Mouse (Mus musculus): ENCODE results near the gene Gm10277. TPM values are rescaled to one million over a fixed set of nuclear protein-coding genes. Genes with fewer than 3 reads are reported as not detected.

Gene Gm10277
- total RNA-seq, 2 experiments from 2014 or later = not detected

DNA sequence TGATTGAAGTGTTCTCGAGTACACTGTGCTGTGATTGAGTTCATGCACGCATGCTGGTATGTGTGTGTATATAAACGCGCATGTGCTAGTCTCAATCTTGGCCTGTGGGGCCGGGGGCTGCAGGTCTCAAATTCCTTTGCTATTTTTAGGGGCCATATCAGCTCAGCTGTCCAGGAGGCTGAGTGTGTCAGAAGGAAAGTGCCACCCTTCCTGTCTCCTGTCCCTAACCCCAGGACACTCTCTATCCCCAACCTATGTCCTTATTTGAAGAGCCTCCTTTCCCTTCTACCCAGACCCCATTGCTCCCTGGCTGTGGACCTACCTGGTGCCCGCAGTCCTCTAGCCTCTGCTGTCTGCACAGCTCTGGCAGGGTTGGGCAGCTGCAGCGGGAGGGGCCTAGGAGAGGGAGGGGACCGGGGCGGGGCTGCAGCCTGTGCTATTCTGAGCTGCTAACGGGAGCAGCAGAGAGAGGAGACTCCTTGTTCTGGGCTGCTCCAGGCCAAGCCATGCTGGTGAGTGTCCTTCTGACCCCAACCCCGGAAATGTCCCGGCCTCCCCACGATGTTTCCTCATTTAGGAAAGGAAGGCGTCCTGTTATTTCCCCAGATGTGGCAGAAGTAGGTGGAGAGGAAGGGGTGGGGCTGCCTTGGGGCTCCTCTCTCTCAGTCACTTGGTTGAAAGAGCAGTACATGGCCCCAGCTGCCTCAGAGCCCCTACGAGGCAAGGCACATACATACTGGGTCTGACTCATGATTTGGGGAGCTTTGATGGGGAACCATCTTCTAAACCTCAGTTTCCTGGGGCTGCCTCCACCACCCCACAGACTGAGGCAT lies 13.5 kb upstream of the Gm10277 start:
- intact Hi-C loops (cut with DNase I) = no loop called here
- peak; percentile 87 to 90 for DNase-seq

DNA sequence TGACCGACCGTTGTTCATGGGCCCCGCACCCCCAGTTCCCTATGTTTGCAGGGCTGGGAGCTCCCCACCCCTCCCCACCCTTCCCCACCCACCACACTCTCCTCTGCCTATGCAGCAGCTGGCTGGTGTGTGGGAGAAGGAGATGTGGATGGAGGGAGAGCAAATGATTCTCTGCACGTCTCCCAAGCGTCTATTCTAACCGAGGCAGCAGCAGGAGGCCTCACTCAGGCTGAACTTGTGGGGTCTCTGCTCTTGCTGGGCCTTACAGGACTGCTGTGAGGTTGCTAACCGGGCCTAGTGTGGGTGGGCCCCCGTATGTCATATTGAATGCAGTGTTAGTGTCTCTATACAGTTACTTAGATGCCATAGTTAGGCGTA lies 12.9 kb upstream of the Gm10277 start:
- intact Hi-C loops (cut with DNase I) = no loop called here
- DNase-seq = no peak

DNA sequence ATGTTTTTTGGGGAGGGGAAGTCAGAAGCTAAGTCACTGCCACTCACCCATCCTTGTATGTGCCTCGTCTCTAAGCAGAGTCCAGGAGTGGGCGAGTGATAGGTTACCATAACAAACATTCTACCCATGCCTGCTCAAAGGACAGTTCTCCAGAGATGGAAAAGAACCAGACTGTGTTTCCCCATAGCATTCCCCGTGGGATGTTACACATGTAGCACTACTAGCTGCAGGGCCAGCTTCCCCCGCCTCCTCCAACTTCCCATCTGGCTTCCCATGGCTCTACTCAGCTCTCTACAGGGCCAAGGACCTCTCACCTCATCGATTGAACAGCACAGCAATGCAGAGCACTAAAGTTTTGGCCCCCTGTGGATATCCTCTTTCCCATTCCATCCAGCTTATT lies 7.7 kb upstream of the Gm10277 start:
- intact Hi-C loops (cut with DNase I) = loop anchor here (10.0 kb wide), 1 partner anchor 300 kb away; the partner anchor contains the start of gene Git1
- no peak for DNase-seq

DNA sequence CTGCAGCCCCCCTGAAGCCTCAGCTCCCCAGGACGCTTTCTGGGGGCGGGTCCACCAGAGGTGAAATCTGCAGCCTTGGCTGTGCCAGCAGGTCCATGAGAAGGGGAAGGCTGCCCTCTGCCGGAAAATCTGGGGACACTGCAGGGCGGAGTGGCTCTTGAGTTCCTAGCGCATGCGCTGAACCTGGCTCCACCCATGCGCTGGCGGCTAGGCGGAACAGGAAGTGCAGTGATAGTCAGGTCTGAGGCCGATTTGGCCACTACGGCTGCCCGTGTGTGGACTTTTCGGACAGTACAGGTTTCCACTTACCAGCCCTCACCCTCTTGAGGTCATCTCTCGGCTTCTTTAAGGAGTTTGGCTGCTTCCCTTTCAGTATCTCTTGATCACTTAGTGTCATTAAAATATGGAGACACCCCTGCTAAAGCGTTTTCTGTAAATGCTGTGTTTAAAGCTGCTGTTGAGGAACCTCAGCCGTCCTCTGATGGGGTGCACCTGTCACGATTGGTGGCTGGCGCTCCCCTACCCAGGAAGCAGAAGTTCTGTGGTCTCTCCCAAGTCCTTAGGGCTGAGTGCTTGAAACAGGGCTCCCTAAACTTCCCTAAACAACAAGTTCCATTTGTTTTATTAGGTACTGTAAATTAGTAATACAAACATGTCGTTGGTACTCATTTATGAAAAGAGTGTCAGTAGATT lies 5.8 kb upstream of the Gm10277 start:
- DNase-seq = peak; percentile 98 to 99
- intact Hi-C loops (cut with DNase I) = loop anchor here (1.0 to 10.0 kb wide), 4 partner anchors 23 to 299 kb away; partner anchors contain the start of genes Git1 and Myo18a

DNA sequence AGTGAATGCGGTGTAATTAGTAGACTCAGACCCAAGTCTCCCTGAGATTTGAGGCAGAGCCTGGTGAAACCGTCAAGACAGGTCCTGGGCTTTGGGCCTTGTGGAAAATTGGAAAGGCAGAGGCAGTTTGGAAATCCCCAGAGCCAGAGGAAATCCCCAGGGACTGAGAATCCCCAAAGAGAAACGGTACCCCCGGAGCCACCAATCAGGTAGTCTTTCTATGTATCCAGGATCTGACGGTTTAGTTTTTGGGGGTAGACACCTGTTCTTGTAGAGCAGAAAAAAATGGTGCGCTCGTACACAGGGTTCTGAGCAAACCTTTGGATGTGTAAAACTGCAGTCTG lies 5.0 kb upstream of the Gm10277 start:
- DNase-seq = no peak
- intact Hi-C loops (cut with DNase I) = loop anchor here (2.0 to 10.0 kb wide), 2 partner anchors 24 to 298 kb away; partner anchors contain the start of gene Git1

DNA sequence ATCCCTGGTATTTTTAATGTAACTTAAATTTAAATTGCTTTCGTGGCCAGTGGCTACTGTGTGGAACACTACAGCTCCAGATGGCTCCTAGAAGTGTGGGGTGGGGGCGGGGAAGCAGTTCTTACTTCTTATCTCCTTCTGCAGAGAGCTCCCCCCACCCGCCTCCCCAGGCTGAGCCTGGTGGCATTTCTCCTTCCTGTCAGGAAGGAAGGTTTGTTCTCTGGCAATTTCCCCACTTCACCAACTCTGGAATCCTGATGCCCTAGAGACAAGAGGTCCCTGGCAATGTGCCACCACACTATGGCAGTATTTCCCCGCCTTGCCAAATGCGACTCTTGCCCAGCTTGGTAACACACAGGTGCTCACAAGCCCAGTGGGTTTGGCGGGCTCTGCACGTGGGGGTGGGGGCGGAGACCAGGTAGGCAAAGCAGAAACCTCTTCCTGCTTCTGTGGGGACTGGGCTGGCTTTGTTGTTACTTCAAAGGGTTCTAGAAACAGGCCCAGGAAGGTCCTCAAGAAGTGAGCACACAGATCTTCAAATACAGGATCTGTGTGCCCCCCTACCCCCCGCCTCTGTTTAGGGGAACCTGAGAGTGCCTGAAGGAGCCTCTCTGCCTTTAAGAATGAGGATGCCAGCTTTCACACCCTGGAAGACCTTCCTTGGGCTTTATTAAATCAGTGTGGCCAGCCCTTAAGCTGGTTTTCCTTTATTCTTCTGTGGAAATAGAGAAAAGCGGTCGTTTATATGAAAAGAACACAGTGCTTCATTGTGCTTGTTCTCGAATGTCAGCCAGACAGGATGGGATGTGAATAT lies 4.4 kb upstream of the Gm10277 start:
- intact Hi-C loops (cut with DNase I) = loop anchor here (2.0 to 10.0 kb wide), 2 partner anchors 25 to 297 kb away; partner anchors contain the start of gene Git1
- peak; percentile 72 to 75 for DNase-seq

DNA sequence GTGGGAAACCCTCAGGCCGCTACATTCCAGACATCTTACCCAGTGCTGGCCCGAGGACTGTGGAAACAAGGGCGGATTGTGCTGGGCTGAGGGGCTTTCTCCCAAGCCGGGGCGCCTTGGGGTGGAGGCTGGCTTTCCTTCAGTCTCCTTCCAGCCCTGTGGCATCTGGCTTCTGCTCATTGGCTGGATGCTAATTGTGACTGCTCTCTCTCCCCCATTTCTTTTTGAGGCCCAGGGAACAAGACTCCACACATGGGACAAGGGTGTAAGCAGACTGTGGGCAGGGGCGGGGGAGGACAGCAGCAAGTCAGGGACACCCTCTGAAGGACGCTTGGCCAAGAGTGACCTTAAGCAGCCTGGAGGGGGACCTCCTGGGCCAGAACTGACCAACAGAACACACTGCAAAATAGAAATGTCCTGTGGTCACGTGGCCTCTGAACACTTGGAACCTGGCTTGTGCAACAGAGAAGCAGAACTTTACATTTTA lies 3.7 kb upstream of the Gm10277 start:
- intact Hi-C loops (cut with DNase I) = loop anchor here (10.0 kb wide), 1 partner anchor 296 kb away; the partner anchor contains the start of gene Git1
- DNase-seq = peak; percentile 30 to 32

DNA sequence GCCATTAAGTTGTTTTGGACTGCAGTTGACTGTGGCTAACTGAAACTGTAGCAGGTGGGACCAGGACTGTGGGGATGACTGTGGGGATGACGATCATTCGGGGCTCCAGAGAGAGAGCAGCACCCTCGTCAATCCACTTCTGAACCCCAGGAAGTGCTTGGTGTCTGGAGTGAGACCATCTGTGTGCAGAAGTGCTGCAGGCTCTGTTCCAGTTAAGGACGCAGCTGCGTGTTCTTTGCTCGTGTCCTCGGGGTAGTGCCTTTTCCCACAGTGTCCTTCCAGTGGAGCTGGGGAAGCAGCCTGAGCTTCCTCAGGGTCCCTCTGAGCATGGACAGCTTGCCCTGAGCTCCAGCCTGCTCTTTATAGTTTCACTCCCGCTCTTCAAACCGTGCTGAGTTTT lies 2.7 kb upstream of the Gm10277 start:
- intact Hi-C loops (cut with DNase I) = loop anchor here (10.0 kb wide), 1 partner anchor 295 kb away; the partner anchor contains the start of gene Git1
- peak; percentile 23 to 25 for DNase-seq

DNA sequence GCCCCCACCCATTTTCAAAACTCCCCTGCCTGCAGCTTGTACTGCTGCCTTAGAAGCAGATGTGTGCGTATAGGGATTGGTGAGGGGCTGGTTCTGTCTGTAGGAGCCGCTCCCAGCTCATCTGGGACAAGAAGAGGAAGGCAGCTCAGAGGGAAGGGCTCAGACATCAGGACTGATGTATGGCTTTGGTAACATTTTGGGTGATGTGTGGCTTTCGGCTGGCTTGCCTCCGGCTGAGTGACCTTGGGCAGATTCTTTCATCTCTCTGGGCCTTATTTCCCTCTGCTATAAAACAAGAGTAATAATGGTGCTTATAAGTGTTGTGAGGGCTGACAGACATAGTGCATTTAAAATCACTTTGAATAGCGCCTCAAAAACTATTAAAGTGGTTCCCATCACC lies 2.0 kb upstream of the Gm10277 start:
- intact Hi-C loops (cut with DNase I) = no loop called here
- no peak for DNase-seq

DNA sequence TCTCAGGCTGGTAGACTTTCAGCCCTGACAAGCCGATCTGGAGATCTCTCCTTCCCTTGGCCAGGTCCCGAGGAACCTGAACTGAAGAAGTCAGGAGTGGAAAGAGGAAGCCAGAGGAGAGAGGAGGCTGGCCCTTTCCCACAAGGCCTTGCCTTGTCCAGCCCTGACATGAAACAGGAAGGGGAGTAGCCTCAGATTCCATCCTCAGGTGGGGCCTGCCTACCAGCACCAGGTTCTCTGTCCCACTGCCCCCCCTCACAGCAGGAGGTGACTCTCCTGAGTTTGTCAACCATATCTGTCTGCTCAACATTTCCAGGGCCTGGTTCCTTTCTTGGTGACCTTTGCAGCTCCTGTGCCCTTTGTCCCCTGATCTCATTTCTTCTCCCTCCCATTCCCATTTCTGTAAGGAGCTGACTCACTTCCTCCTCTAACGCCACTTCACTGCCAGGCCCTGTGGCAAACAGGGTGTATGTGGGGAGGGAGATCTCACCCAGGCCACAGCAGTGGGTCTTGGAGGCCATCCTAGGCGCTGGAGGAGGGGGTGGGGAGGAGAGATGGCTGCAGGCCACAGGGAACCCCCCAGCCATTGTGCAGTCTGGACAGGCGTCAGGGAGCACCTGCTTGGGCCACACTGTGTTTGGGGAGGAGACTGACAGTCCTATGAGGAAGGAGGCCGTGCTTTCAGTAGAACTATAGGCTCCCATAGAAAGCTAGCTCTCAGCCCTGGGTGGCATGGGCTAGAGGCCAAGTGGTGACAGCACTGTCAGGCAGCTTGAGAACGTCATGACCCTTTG lies 1.6 kb downstream of the Gm10277 start:
- peak; percentile 68 to 71 for DNase-seq
- intact Hi-C loops (cut with DNase I) = loop anchor here (2.0 kb wide), 1 partner anchor 19 kb away; no protein-coding TSS in a partner anchor

DNA sequence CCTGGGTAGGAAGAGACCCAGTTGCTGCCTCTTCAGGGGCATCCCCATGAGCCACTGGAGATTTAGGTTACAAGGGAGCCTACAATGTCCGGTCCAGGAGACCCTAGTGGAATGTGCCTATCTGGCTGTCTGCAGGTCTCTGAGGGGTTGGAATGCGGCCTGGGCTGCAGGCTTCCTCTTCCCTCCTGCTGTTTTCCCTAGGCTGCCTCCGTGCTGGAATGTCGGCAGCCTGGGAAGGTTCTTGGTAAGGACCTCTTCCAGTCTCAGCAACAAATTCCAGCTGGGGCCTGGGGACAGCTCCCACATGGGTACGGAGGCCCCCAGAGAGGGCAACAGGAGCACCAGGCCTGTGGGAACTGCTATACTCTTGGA lies 2.2 kb downstream of the Gm10277 start:
- intact Hi-C loops (cut with DNase I) = loop anchor here (2.0 kb wide), 1 partner anchor 19 kb away; no protein-coding TSS in a partner anchor
- peak; percentile 27 to 46 for DNase-seq

DNA sequence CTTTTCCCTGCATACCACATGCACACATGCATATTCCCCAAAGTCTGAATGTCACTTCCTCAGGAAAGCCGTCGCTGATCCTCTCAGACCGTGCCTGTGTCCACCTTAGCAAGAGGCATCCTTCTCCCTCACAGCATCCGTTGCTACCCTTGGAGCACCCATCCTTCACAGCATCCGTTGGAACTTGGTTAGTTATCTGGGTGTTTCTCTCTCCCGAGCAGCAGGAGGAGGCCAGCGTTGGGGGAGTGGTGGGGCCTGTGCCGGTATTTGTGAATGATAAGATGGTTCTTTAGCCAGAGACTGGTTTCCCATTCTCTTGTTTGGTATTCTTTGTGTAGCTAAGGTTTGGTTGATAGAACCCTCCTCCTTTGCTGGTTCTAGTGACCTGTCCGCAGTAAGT lies 2.7 kb downstream of the Gm10277 start:
- intact Hi-C loops (cut with DNase I) = loop anchor here (2.0 kb wide), 1 partner anchor 18 kb away; no protein-coding TSS in a partner anchor
- peak in 1 of 2 experiments; percentile 6 for DNase-seq

DNA sequence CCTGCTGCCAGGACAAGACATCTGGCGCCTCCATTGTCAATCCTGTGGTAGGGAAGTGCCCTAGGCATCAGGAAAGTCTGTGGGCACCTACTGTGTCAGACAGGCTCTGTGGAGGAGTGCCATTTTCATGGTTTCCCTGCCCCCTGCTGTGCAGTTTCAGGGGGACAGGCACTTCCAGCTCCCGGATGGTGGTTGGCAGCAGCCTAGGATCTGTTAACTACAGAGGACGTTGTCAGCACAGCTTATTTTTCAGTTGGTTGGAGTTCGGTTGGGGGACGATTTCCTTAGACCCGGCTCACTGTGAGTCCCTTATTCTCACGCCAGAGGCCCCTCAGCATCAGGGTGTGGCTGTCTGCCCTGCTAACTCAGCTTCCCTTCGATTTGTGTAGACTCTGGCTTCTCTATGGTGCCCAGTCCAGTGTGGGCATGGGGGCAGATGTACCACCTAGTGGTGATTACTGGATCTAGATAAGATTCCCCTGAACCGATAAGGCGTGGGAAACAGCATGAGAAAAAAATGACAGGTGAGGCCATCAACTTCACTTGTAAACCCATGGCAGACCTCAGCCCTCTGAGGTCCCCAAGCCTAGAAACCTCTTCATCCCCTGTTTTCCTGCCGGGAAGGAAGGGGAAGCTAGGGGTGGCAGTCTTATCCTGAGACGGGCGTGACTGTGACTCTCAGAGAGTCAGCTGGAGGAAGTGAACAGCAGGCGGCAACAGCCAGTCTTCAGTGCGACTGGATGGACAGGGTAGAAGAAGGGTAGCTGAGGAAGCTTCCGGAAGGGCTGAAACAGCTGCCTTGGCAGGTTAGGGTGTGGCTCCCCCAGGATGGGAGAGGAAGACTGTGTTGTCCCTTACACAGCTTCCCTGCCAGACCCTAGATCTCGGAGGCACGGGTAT lies 3.5 kb downstream of the Gm10277 start:
- intact Hi-C loops (cut with DNase I) = loop anchor here (2.0 kb wide), 1 partner anchor 17 kb away; no protein-coding TSS in a partner anchor
- peak in 1 of 2 experiments; percentile 61 for DNase-seq

DNA sequence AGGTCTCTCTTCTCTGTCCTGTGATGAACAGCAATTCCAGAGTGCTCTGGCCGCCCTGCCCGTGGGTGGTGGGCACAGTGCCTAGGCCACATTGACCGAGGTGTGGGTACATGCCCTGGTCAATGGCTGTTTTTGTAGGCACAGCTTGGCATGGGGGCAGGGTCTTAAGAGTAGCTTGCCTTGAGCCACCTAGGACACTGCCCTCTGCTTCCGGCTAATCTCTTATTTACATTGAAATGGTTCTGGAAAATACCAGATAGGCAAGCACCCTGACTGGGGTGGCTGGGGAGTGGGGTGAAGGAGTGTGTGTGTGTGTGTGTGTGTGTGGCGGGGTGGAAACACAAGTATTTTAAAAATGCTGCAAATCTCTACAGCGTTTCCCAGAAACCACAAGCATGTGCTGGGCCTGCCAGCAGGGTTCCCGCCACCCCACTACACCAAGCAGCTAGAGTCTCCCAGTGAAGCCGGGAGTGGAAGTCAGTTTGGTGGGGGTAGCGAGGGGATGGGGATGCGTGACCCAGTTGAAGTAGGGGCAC lies 4.3 kb downstream of the Gm10277 start:
- DNase-seq = no peak

DNA sequence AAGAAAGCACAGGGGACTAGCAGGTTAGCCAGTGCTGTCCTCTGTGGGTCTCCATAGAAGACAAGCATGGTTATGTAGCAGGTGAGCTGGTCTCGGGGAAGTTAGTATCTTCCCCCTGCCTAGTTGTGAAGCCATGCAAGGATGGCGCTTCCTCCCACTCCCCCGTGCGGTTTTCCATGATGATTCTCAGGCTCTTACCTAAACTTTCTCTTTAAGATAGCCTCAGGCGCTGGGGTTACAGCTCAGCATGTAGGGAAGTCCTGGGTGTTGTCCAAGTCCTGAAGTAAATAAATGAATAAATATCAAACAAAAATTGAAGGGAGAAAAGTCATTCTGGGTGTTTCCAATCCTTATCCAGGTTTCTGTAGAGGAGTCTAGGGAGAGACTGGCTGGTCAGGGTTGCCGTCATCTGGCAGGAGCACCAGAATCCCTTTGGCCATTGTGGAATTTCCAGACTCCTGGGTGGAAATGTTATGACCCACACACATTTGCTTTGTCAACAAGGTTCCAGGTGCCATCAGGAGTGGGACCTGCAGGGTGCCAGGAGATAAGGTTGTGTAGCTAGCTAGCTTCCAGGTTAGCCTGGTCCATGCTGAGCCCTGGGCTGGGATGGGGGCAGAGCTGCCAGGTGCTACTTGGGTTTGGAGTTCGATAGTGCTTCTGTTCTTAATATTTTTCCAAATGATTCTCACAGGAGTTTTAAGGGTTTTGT lies 5.3 kb downstream of the Gm10277 start:
- intact Hi-C loops (cut with DNase I) = no loop called here
- no peak for DNase-seq

More for the DNA sequence above, 4.3 kb downstream of the Gm10277 start:
- intact Hi-C loops (cut with DNase I) = no loop called here

DNA sequence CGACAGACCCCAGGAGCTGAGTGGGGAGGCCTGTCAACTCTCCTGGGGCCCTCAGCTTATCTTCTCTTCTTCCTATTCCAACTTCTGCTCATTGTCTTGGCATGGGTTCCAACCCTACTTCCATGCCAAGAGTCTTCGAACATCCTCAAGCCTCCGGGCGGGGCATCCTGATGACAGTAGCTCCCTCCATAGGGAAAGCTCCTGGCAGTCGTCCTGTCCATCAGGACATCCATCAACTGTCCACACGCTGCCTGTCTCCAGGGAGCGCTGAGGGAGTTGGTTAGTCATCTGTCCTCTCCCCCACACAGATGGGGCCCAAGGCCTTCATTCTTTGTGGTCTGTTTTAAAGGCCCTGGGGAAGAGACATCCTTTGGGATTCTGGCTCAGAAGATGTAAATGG lies 6.5 kb downstream of the Gm10277 start:
- intact Hi-C loops (cut with DNase I) = no loop called here
- DNase-seq = peak in 1 of 2 experiments; percentile 46

DNA sequence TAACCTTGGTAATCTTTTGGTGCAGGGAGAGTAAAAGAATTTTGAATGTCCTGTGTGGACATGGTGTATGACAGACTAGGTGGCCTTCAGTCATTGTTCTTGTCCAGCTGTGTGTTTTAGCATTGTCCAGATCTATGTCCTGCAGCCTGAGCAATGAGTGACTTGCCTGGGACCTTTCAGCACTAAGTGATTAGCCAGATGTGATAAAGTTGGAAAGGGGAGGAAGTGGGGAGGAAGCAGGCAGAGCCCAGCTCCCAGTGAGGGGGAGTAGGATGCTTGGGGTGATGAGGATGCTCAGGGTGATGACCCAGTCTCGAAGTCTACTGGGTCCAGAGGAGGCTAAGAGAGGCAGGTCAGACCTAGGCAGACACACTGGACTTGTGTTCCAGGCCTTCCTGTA lies 8.3 kb downstream of the Gm10277 start:
- DNase-seq = peak in 1 of 2 experiments; percentile 51
- intact Hi-C loops (cut with DNase I) = no loop called here

DNA sequence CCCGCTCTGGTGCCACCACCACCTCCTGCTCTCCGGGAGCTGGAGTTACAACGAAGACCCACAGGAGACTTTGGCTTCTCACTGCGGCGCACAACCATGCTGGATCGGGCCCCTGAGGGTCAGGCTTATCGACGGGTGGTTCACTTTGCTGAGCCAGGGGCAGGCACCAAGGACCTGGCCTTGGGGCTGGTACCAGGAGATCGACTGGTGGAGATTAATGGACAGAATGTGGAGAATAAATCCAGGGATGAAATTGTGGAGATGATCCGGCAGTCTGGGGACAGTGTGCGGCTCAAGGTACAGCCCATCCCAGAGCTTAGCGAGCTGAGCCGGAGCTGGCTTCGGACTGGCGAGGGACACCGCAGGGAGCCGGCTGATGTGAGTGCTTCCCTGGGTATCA lies 9.6 kb downstream of the Gm10277 start:
- no peak for DNase-seq
- intact Hi-C loops (cut with DNase I) = no loop called here

All from heart, postnatal 10 days (tissue).